Mouse (Mus musculus): ENCODE results near the gene Gprc5c.
A peak's percentile ranks its signal among the peaks of the same experiment; 100 is the strongest.

Gprc5c gene

DNA sequence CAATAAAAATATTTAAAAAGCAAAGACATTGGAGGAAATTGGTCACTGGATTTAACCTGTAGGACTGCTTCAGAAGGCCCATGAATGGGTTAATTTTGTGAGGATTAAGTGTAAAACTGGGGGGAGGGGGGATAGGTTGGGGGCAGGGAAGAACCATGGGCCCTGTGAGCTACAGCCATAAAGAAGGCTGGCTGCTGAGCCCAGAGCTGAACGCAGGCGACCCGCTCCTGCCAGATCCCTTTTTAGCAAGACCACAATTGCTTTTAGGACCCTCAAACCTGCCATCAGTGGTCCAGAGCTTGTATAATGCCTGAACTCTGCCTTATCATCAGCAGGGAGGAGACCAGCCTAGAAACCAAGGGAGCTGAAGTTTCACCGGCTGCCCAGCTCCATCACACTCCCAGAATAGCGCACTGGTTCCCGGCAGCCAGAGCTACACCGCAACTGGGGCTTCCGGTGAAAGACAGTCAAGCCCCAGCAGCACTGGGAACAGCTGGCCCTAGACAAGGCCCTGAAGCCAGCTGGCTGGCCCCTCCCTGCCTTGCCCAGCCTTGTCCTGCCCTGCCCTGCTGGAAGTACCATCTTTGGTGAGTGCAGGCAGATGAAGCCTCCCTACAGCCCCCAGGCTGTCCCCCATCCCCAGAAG, 7.0 kb upstream of the Gprc5c start:
- DNase-seq, result no peak

GRCm38 (mm10) chr11:114844464-114845220, 6.3 kb upstream of the Gprc5c start:
- DNase-seq, result peak; percentile 59

- peak; percentile 4 for DNase-seq
These were observed 4.6 kb upstream of the Gprc5c start for GRCm38 (mm10) chr11:114846336-114846735.

- DNase-seq, result peak; percentile 31
These were observed 3.9 kb upstream of the Gprc5c start for GRCm38 (mm10) chr11:114847008-114847407.

- peak; percentile 29 for DNase-seq
These were observed 1.4 kb upstream of the Gprc5c start for GRCm38 (mm10) chr11:114849572-114849971.

- peak; percentile 82 for DNase-seq
These were observed 893 bp upstream of the Gprc5c start for GRCm38 (mm10) chr11:114850066-114850451.

DNA sequence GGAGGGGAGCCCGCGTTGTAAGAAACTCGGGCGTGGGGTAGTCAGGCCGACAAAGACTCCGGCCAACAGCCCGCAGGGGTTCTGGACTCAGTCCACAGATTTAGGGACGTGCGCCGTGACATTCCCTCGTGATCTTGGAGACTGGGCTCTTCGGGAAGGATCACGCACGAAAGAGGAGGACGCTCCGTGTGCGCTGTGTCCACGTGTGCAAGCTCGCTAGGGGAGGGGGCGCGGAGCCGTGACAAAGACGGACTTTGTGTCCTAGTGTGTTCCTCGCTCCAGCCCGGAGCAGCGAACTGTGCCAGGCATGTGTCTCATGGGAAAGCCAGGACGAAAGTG, 286 bp downstream of the Gprc5c start:
- no peak for DNase-seq

- DNase-seq, result peak; percentile 93
These were observed 807 bp downstream of the Gprc5c start for GRCm38 (mm10) chr11:114851608-114852310.

DNA sequence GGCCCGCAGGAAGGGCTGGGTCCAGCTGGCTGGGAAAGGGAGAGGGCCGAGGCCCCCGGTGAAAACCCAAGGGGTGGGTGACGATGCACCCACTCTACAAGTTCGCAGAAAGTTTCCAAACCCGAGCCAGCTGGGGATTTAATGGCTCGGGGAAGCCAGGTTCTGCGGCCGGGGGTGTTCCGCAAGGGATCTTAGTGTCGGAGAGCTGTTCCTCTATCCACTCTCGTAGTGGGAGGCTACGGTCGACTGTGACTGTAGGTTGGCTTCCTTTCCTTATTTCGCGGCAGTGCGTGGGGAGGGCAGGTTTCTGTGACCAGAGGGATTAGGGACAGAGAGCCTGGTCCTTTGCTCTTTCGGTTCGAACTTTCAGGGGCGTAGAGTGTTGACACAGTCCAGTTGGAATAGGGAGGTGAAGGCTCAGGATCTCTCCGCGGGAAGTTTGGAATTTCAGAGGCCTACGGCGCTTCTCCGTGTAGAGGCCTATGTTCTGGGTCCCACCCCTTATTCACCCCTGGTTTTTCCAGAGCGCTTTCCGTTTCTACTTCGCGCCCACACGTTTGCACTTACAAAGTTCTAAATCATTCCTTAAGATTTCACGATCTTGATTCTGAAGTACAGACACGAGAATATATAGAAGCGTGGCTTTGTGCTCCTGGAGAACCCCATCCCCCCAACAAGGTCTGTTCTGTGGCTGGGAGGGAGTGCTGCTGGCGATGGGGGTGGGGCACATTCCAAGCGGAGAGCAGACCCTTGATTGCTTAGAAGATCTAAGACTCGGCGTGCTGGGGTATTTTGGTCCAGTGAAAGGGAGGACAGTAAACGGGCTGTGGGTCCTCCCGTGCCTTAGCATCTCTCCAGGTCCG, 1.6 kb downstream of the Gprc5c start:
- DNase-seq, result no peak

DNA sequence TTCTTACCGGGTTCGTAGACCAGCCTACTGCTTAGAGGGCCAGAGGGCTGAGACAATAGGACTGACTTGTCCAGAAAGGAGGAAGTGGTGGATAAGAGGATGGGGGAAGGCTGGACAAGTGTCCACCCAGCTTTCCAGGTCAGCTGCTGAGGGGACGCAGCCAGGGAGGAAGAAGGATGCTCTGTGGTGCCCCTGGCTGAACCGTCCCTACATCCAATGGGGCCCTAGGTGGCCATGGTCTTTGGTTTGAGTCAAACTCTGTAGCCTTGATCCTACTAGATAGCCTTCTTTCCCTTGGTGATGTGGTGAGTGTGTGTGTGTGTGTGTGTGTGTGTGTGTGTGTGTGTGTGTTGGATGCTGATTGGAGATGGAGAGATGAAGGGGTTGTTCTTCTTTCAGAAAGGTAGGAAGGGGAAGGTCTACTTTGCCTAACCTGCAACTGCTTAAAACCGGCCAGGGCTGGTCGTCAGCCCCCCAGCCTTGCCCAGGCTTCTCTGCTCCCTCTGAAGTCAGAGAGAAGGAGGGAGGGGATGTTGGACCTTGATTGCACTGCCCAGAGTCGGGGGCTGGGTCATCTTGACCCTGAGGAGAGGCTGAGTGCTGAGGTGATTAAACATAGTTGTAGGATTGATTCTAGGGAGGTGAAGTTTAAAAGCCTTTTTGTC, 2.4 kb downstream of the Gprc5c start:
- no peak for DNase-seq

DNA sequence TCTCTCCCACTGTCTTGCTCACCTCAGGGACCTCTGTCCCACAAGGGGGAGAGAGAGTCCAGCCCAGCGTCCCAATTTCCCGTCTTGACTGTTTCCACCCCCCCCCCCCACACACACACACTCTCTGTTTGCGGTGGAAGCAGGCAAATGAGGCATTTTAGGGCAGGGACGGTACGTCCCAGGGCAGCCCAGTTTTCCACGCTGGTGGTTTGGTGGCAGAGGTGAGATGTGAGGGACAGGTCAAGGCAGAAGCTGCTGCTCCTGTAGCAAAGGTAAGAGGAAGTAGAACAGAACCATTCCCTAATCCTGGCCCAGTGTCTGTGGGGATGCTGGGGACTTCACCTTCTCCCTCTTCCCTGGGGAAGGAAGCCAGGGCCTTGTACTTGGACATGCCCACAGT, 3.6 kb downstream of the Gprc5c start:
- DNase-seq, result no peak

- DNase-seq, result peak; percentile 85
These were observed 5.2 kb downstream of the Gprc5c start for GRCm38 (mm10) chr11:114856125-114856524.

- DNase-seq, result no peak
These were observed 7.7 kb downstream of the Gprc5c start for GRCm38 (mm10) chr11:114858641-114859040.

- no peak for DNase-seq
These were observed 10.1 kb downstream of the Gprc5c start for GRCm38 (mm10) chr11:114861057-114861456.

DNA sequence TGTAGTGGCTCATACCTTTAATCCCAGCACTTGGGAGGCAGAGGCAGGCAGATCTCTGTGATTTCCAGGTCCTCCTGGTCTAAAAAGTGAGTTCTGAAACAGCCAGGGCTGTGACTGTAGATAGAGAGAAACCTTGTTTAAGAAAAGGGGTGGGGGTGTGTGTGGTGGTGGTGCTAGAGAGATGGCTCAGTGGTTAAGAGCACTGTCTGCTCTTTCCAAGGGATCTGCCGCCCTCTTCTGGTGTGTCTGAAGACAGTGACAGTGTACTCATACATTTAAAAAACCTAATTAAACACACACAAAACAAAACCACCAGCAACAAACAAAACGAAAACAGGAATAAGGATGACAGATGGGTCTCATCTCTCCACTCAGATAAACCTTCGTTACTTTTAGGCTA, 11.7 kb downstream of the Gprc5c start:
- DNase-seq, result no peak

GRCm38 (mm10) chr11:114863918-114864420, 13.0 kb downstream of the Gprc5c start:
- peak; percentile 55 for DNase-seq

DNA sequence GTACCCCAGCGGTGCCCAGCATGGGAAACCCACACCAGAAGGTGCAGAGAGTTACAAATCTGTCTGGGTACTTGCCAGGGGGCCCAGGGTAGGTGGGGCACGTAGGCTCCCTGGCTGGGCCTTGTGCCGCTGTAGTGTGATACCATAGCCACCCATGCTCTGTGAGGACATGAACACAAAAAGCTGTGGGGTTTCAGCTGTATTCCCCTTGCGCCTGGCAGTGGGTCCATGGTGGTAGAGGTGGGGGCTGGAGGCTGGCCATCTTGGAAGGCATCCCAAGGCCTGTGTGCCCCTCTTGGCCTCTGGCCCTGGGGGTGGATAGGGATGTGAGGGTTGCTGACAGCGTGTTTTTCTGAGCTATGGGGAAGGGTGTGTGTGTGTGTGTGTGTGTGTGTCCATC, 15.0 kb downstream of the Gprc5c start:
- peak; percentile 80 for DNase-seq

DNA sequence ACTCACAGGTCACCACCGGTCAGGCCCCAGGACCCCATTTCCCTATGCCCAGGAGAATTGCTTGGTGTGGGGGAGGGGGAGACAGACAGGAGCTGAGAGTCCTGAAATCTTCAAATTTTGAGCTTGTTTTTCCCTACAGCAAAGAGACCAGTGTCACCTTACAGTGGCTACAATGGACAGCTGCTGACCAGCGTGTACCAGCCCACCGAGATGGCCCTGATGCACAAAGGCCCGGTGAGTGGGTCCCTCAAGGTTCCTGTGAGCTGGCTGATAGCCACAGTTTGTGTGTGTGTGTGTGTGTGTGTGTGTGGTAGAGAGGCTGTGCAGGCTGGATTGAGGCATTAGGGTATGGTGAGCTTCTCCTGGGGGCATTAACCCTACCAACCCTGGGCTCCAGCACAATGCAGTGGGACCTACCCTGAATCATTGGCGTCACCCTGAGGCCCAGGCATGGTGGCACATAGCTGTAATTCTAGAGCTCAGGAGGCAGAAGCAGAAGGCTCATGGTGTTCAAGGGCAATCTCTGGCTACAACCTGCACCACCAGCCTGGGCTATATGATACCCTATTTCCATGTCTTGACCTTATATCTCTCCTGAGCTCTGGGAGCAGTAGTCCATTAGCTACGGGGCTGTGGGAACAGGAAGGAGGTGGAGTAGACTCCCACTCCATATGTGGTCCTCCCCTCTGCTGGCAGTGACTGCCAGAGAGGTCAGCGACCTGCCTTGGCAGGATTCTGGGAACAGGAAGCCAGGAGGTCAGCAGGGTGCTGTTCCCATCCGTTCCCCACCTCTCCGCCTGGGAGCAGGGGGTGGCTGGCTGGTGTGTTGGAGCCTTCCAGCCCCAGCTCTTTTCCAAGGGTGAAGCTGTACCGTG, 15.8 kb downstream of the Gprc5c start:
- peak; percentile 93 for DNase-seq

- peak; percentile 76 for DNase-seq
These were observed 16.6 kb downstream of the Gprc5c start for GRCm38 (mm10) chr11:114867361-114868235.

DNA sequence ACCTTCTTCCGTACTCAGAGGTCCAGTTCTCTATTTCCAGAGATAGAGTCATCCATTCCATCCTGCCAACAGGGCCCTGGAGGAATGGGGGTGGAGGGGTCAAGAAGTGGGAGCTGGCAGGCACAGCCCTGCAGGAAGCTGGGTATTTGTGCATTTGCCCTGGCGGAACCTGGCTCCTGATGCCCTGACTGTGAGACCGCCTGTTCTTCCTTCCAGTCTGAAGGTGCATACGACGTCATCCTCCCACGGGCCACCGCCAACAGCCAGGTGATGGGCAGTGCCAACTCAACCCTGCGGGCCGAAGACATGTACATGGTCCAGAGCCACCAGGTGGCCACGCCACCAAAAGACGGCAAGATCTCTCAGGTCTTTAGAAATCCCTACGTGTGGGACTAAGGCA, 17.3 kb downstream of the Gprc5c start:
- no peak for DNase-seq
